Mouse (Mus musculus) embryonic fibroblast, embryonic 13.5 days (primary cell): ENCODE measurements around the gene Prelp. TPM values are rescaled to one million over a fixed set of nuclear protein-coding genes. Genes with fewer than 3 reads are reported as not detected.

Source experiments
- H3K27ac ChIP-seq: 2 replicates; pipeline ENCODE4 v1.5.1; 2012; ENCODE audit warnings: low read length, control low read depth, inconsistent platforms; ENCODE audit not compliant: insufficient read depth
- H3K4me1 ChIP-seq: 2 replicates; pipeline ENCODE4 v1.6.1; 2011; ENCODE audit warnings: low read length; ENCODE audit not compliant: control insufficient read depth, insufficient read depth
- H3K4me3 ChIP-seq: 2 replicates; pipeline ENCODE4 v1.5.1; 2011; ENCODE audit warnings: mild to moderate bottlenecking, control low read depth, low read length; ENCODE audit not compliant: insufficient read depth
- CTCF ChIP-seq: IDR thresholded peaks from 2 replicates; pipeline ENCODE4 v1.5.1; 2011; ENCODE audit warnings: mild to moderate bottlenecking, control low read depth, low read length, moderate library complexity, borderline replicate concordance; ENCODE audit not compliant: insufficient read depth
- POLR2A ChIP-seq: IDR thresholded peaks from 2 replicates; pipeline ENCODE4 v1.6.1; 2011; ENCODE audit warnings: low read depth, mild to moderate bottlenecking, control low read depth, low read length, moderate library complexity
- polyA plus RNA-seq: library from polyadenylated mRNA; stranded (reverse); fragments of >200 nt; gene quantifications from 2 replicates; pipeline ENCODE4 v1.2.4, GENCODE M21; 2011; ENCODE audit warnings: low read depth; ENCODE audit not compliant: missing spikeins, insufficient read length

Gene Prelp
- polyA plus RNA-seq, 1 experiment = 42.1 TPM

DNA sequence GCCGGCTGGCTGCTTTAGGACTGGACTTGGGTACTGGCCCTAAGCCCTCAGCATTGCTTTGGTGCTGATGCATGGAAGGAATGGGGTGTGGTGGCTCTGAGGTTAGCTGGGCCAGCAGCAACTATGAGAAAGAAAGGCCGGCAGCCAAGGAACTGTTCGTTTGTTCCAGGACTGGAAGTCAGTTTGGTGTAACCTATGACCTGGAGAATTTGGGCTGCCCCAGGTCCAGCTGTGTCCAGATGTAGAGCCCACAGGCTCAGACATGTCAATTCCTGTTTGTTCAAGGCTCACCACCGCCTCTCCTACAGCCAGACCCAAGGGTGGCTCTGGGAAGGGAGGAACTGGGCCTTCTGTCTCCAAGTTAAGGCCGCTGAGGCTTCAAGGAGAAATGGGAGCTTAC is 38.3 kb upstream of the Prelp start:
- TF ChIP-seq CTCF = no peak
- TF ChIP-seq POLR2A = no peak
- no peak overlapping the region for H3K4me3 ChIP-seq
- peaks cover 10% of the 10 kb centered on the region for H3K4me1 ChIP-seq
- peak overlapping the region; percentile 93 for H3K27ac ChIP-seq

DNA sequence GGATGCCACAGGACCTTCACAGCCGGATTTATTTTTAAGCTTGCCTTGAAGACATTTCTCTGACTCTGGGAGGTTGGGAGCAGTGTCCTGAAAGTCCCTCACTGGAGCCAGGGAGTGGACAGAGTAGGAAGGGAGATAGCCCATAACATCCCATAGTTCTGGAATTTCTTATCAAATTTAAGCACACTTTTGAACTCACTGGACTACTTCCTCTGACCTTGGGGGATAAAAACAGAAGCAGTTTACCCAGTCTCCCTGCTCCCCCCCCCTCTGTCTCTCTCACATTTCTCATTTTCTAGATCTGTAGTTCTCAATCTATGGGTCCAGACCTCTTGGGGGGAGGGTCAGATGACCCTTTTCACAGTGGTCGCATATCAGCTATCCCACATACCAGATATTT is 32.8 kb upstream of the Prelp start:
- Histone ChIP-seq H3K27ac (peak overlapping the region; percentile 81), H3K4me1 (peaks cover 26% of the 10 kb centered on the region), H3K4me3 (no peak overlapping the region)
- TF ChIP-seq CTCF = no peak
- no peak for TF ChIP-seq POLR2A

- TF ChIP-seq POLR2A (peak; percentile 35; the same call in 1 of the 2 replicates), CTCF (no peak)
- H3K4me3 ChIP-seq = no peak overlapping the region
- peak overlapping the region; percentile 81 for H3K27ac ChIP-seq
These were observed 32.1 kb upstream of the Prelp start for GRCm38 (mm10) chr1:133953261-133953742.

DNA sequence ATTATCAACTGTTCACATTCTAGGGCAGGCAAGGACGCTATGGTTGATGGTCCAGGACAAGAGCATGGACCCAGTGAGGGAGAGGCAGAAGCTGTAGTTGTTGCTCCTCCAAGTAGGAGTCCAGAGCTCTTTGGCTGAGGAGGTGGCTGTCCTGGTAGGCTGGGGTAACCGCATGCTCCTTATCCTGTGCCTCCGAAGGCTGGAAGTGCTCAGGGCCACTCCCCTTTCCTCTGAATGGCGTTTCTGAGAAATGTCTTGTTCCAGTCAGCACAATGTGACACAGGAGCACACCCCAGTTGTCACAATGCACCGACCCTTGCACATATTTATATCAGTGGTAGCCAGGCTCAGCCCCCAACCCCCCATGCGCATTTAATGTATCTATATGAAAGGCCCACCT is 30.4 kb upstream of the Prelp start:
- TF ChIP-seq CTCF (no peak), POLR2A (no peak)
- H3K4me3 ChIP-seq = no peak overlapping the region
- H3K27ac ChIP-seq = no peak overlapping the region
- H3K4me1 ChIP-seq = peaks cover 26% of the 10 kb centered on the region

More at GRCm38 (mm10) chr1:133953261-133953742, 32.1 kb upstream of the Prelp start:
- H3K4me1 ChIP-seq = peaks cover 26% of the 10 kb centered on the region

- H3K4me1 ChIP-seq = peaks cover 26% of the 10 kb centered on the region
- H3K4me3 ChIP-seq = no peak overlapping the region
- H3K27ac ChIP-seq = peak overlapping the region; percentile 50
- no peak for TF ChIP-seq CTCF
- no peak for TF ChIP-seq POLR2A
These were observed 29.0 kb upstream of the Prelp start for GRCm38 (mm10) chr1:133950061-133950782.

DNA sequence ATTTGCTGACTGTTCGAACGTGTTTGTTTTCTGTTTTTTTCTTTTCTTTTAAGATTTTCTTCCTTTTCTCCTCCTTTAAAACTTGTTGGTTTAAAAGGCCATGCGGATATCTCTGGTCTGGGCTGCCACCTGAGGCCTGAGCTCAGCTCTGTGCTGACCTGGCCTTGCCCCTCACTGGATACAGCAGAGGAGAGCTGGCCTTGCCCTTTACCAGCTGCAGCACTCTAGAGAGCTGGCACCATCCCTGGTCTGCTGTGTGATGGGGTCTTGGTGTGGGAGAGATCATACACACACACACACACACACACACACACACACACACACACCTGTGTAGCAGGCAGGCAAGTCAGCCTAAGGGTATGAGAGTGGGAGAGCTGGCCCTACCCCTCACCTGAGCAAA is 23.9 kb upstream of the Prelp start:
- Histone ChIP-seq H3K4me1 (peaks cover 18% of the 10 kb centered on the region), H3K4me3 (no peak overlapping the region), H3K27ac (no peak overlapping the region)
- TF ChIP-seq POLR2A = no peak
- no peak for TF ChIP-seq CTCF

DNA sequence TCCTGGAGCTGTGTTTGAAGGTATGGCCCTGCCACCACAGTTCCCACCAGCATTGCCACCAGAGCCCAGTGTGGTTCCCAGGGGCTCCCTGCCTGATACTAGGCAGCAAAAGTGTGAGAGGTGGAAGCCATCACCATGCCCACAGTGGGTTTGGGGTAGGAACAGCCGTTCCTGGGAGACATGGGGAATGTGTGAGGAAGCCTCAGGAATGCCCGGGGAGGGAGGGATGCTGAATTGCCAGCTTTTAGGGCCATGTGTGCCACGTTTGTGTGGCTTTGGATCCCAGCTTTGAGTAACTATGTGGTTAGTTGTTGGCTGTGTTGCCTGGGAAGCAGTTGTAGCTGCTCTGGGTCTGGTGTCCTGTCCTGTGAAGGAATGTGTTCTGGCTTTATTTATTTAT is 20.7 kb upstream of the Prelp start:
- peaks cover 12% of the 10 kb centered on the region for H3K4me1 ChIP-seq
- no peak for TF ChIP-seq CTCF
- TF ChIP-seq POLR2A = no peak
- peak overlapping the region; percentile 63 for H3K27ac ChIP-seq
- no peak overlapping the region for H3K4me3 ChIP-seq

DNA sequence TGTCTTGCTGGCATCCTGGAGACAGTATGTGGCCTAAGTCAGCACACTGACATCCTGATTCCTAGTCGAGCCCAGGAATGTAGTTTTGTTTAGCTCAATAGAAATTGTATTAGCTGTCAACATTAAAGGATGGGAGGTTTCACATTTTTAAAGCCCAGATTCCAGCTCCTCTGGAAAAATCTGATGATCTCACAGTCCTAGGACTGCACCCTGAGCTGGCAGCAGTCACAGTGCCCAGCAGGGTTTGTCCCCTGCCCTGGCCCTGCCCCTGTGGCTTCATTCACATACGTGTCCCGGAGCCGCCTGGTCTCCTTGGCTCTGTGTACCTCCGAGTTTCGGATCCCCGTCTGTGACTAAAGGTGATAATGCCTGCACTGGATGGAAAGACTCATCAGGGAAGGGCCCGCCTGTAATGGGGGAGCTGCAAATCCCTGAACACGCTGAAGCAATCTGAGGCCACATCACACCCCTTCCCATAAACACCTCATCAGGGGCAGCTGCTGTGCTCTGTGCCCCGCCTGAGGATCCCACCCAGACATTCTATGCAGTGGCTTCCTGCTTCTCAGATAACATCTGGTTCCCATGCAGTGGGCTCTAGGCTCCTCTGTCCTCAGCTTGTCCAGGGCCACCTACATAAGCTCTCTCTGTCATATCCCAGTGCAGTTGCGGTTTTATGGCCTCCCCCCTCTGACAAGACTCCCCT is 20.1 kb upstream of the Prelp start:
- H3K4me1 ChIP-seq = peaks cover 12% of the 10 kb centered on the region

GRCm38 (mm10) chr1:133940481-133941092 is 19.4 kb upstream of the Prelp start:
- H3K4me3 ChIP-seq = no peak overlapping the region
- peaks cover 12% of the 10 kb centered on the region for H3K4me1 ChIP-seq
- TF ChIP-seq CTCF = no peak
- TF ChIP-seq POLR2A = no peak
- H3K27ac ChIP-seq = peak overlapping the region; percentile 63

More for the DNA sequence above, 20.1 kb upstream of the Prelp start:
- Histone ChIP-seq H3K4me3 (no peak overlapping the region), H3K27ac (peak overlapping the region; percentile 63)
- no peak for TF ChIP-seq POLR2A
- no peak for TF ChIP-seq CTCF

DNA sequence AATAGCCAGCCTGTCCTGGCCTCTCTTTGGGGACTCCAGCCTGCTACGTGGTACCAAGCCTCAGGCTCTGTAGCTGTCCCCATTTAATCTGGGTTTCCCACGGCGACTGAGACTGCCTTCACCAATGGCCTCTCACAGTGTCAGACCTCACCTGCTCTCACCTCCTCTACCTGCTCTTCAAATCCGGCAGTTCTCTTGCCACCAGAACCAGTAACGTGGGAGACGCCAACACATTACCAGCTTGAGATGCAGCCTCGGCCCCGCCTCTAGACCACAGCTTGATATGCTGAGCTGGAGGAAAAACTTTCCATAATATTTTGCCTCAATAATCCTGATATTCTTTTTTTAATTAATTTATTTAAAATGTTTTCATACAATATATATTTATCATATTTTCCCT is 18.5 kb upstream of the Prelp start:
- H3K4me1 ChIP-seq = peaks cover 12% of the 10 kb centered on the region
- H3K4me3 ChIP-seq = no peak overlapping the region
- no peak for TF ChIP-seq CTCF
- no peak for TF ChIP-seq POLR2A
- H3K27ac ChIP-seq = no peak overlapping the region
